Mouse (Mus musculus) left cerebral cortex, postnatal 14 days (tissue): ENCODE measurements at regions not wholly inside any gene's neighbourhood (a gene's known extent, or its start where the extent isn't known, plus 50 kb on each side); places are given as distances from the start of the nearest gene placed in this dataset.

Source experiments
- DNase-seq, 2 experiments: peaks; one replicate each; pipeline ENCODE4 v3.0.0; 2021 to 2022; ENCODE audit warnings: low spot score in 2 of 2, mixed read lengths in 1 of 2
- intact Hi-C: fragments of 180-260 bp; cut with DNase I; formaldehyde crosslinking; loops from one replicate; pipeline ENCODE4 v1.15.1; 2025

GRCm38 (mm10) chr4:57362652-57363051 is 61.0 kb upstream of the Ptpn3 start:
- DNase-seq, result no peak
- intact Hi-C loops, result no loop called here

GRCm38 (mm10) chr4:57369736-57370373 is 64.2 kb upstream of the Palm2 start:
- peak; percentile 80 to 87 for DNase-seq
- intact Hi-C loops, result loop anchor here (1.0 kb wide), 1 partner anchor 237 kb away; no protein-coding TSS in a partner anchor

GRCm38 (mm10) chr4:57377872-57378271 is 56.2 kb upstream of the Palm2 start:
- no peak for DNase-seq
- intact Hi-C loops, result no loop called here

- intact Hi-C loops, result no loop called here
- no peak for DNase-seq
These were observed 53.8 kb upstream of the Palm2 start for GRCm38 (mm10) chr4:57380063-57380800.

GRCm38 (mm10) chr4:57381306-57381705 is 52.7 kb upstream of the Palm2 start:
- no peak for DNase-seq
- intact Hi-C loops, result no loop called here
